Mouse (Mus musculus): ENCODE results near the gene Npsr1.

Gene Npsr1

GRCm38 (mm10) chr9:24236461-24236860 lies 138.7 kb downstream of the Npsr1 start:
- no peak for DNase-seq (ENCODE audit: low read depth, low spot score)

- no peak for DNase-seq (ENCODE audit: low read depth, low spot score)
These were observed 149.8 kb downstream of the Npsr1 start for GRCm38 (mm10) chr9:24247557-24247956.

GRCm38 (mm10) chr9:24254236-24254635 lies 156.4 kb downstream of the Npsr1 start:
- DNase-seq (ENCODE audit: low read depth, low spot score), result no peak

- DNase-seq (ENCODE audit: low read depth, low spot score), result no peak
These were observed 182.9 kb downstream of the Npsr1 start for GRCm38 (mm10) chr9:24280498-24281287.

- no peak for DNase-seq (ENCODE audit: low read depth, low spot score)
These were observed 184.8 kb downstream of the Npsr1 start for GRCm38 (mm10) chr9:24282617-24283016.

GRCm38 (mm10) chr9:24283071-24283470 lies 185.3 kb downstream of the Npsr1 start:
- no peak for DNase-seq (ENCODE audit: low read depth, low spot score)

GRCm38 (mm10) chr9:24283536-24283935 lies 185.7 kb downstream of the Npsr1 start:
- no peak for DNase-seq (ENCODE audit: low read depth, low spot score)

GRCm38 (mm10) chr9:24284239-24285084 lies 186.7 kb downstream of the Npsr1 start:
- DNase-seq (ENCODE audit: low read depth, low spot score), result no peak

GRCm38 (mm10) chr9:24285419-24285818 lies 187.6 kb downstream of the Npsr1 start:
- DNase-seq (ENCODE audit: low read depth, low spot score), result no peak

GRCm38 (mm10) chr9:24291385-24291784 lies 193.6 kb downstream of the Npsr1 start:
- DNase-seq (ENCODE audit: low read depth, low spot score), result peak; percentile 90

GRCm38 (mm10) chr9:24293252-24293959 lies 195.6 kb downstream of the Npsr1 start:
- no peak for DNase-seq (ENCODE audit: low read depth, low spot score)

GRCm38 (mm10) chr9:24302906-24303305 lies 205.1 kb downstream of the Npsr1 start:
- DNase-seq (ENCODE audit: low read depth, low spot score), result no peak

- no peak for DNase-seq (ENCODE audit: low read depth, low spot score)
These were observed 209.2 kb downstream of the Npsr1 start for GRCm38 (mm10) chr9:24306990-24307389.

GRCm38 (mm10) chr9:24307400-24307799 lies 209.6 kb downstream of the Npsr1 start:
- DNase-seq (ENCODE audit: low read depth, low spot score), result no peak

GRCm38 (mm10) chr9:24315835-24316234 lies 218.0 kb downstream of the Npsr1 start:
- no peak for DNase-seq (ENCODE audit: low read depth, low spot score)

- DNase-seq (ENCODE audit: low read depth, low spot score), result no peak
These were observed 233.9 kb downstream of the Npsr1 start for GRCm38 (mm10) chr9:24331661-24332060.

GRCm38 (mm10) chr9:24341321-24341720 lies 243.5 kb downstream of the Npsr1 start:
- DNase-seq (ENCODE audit: low read depth, low spot score), result peak; percentile 58

GRCm38 (mm10) chr9:24347011-24347410 lies 249.2 kb downstream of the Npsr1 start:
- no peak for DNase-seq (ENCODE audit: low read depth, low spot score)

- DNase-seq (ENCODE audit: low read depth, low spot score), result no peak
These were observed 251.7 kb downstream of the Npsr1 start for GRCm38 (mm10) chr9:24349510-24349909.

- DNase-seq (ENCODE audit: low read depth, low spot score), result no peak
These were observed 253.6 kb downstream of the Npsr1 start for GRCm38 (mm10) chr9:24351402-24351801.
